Mouse (Mus musculus) E14TG2a.4 (cell line): Measurements from ENCODE around the gene Mst1.

ENCODE experiments used
- CTCF ChIP-seq: conservative IDR thresholded peaks from 2 replicates; pipeline ENCODE4 v1.5.1; 2014; ENCODE audit warnings: low read length
- NANOG ChIP-seq: IDR thresholded peaks from 2 replicates; pipeline ENCODE4 v1.6.1; 2014; ENCODE audit warnings: borderline replicate concordance, low read length, mixed read lengths
- POU5F1 ChIP-seq: IDR thresholded peaks from 2 replicates; pipeline ENCODE4 v1.6.1; 2014; ENCODE audit warnings: low read length, borderline replicate concordance

GRCm38 (mm10) chr9:108058291-108058690 lies 21.9 kb upstream of the Mst1 start:
- no peak for TF ChIP-seq CTCF
- TF ChIP-seq POU5F1: no peak
- no peak for TF ChIP-seq NANOG
